Mouse (Mus musculus) ovary, adult 2 months (tissue): ENCODE data around the gene 5430403G16Rik. TPM values are rescaled to one million over a fixed set of nuclear protein-coding genes. Genes with fewer than 3 reads are reported as not detected.

Source experiments
- polyA plus RNA-seq: library from polyadenylated mRNA; depleted of rRNA; stranded (reverse); fragments of >200 nt; gene quantifications from 2 replicates; pipeline ENCODE4 v1.2.3, GENCODE M21; 2012; rRNA removed

5430403G16Rik gene
- polyA plus RNA-seq, result 0.09 and 0.22 TPM in 2 replicates

DNA sequence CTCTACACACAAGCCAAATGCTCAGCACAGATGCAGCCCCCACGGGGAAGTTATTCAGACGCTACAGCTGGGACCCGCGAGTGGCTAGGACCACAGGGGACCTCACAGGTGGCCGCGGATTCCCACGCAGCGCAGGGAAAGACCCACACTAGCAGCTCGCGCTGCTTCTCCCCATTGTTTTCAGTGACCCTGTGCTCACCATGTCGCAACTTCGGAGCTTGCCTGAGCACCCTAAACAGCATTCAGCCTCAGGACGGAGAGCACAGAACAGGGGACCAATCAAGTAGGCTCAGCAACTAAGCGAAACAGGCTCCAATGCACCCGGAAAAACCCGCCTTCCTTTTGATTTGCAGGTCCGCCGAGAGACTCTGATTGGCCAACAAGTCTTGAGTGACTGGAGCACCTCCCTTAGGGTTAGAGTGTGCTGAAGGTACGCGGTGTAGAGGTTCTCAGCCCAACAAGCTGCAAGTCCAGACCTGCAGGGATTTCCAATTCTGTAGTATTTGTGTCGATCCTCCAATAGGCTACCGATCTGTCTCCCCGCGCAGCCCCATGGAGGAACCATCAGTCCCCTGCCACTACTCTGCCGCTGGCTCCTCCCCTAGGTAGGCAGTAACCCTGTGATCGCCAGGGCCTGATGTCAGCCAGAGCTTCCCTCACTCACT lies at the start of gene 5430403G16Rik:
5430403G16Rik (minus strand) TSS at position 505 of the 665 bp plus-strand sequence.

Other genes starting within 250 kb of the 5430403G16Rik start
- gene Crlf2, start 132.0 kb downstream of the 5430403G16Rik start, polyA plus RNA-seq, result 66.4 and 109 TPM in 2 replicates
- gene 4930522L14Rik, start 60.8 kb upstream of the 5430403G16Rik start, polyA plus RNA-seq, result 1.1 and 1.3 TPM in 2 replicates
- 1.2 and 21.5 TPM in 2 replicates for gene Gm15446, start 232.4 kb upstream of the 5430403G16Rik start, polyA plus RNA-seq